23 mouse cellular contexts compared by ENCODE assay signal in the genomic region with DNA sequence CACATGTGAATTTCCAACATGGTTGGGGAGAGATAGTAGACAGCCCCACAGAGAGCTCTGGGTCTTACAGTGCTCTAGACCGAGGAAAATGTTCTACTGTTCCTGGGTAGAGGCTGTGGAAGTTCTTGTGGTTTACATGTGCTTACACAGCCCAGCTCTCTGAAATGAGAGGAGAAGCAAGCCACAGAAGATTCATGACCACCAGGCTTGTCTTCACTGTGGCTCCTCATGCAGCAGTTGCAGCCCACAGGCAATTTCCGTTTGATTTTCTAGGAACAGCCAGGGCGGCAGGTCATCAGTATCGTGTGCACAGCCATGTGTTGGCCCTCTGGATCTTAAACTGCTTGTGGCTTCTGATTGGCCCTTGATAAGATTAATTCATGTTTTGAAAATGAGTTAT.
"Had no signal": no experiment of that assay in that cellular context is flagged by ENCODE, and none has a peak within 500 bp of the region (broad histone marks: within the 10 kb centered on the region; RNA-seq: fewer than 3 reads in every experiment).

No protein-coding gene starts in this region.

- H3K9me3 ChIP-seq: lung, embryonic 15.5 days; midbrain, embryonic 10.5 days; midbrain, embryonic 12.5 days; neural tube, embryonic 13.5 days; neural tube, embryonic 15.5 days; stomach, embryonic 15.5 days had no signal

- H3K27ac ChIP-seq: lung, embryonic 15.5 days; macrophage; midbrain, embryonic 10.5 days; midbrain, embryonic 12.5 days; neural tube, embryonic 13.5 days; neural tube, embryonic 15.5 days; stomach, embryonic 15.5 days; stomach, postnatal 0 days had no signal

- H3K9ac ChIP-seq: liver, postnatal 0 days; lung, embryonic 15.5 days; midbrain, embryonic 12.5 days; neural tube, embryonic 13.5 days; neural tube, embryonic 15.5 days; stomach, embryonic 15.5 days had no signal

- DNase-seq: liver, postnatal 0 days; lung, adult 2 months; lung, postnatal 14 days; lung, postnatal 36 days; midbrain, embryonic 14.5 days; retina, postnatal 1 day; right cerebral cortex, adult 18-20 months; right cerebral cortex, postnatal 25 days; right cerebral cortex, postnatal 4 days; spleen, adult 18-20 months; thymus, adult 2 months; thymus, postnatal 25 days had no signal

- H3K4me3 ChIP-seq: lung, embryonic 15.5 days; midbrain, embryonic 10.5 days; midbrain, embryonic 12.5 days; myocyte; neural tube, embryonic 13.5 days; neural tube, embryonic 15.5 days; stomach, embryonic 15.5 days had no signal

- H3K36me3 ChIP-seq: lung, embryonic 15.5 days; neural tube, embryonic 15.5 days had no signal

- ATAC-seq: liver, postnatal 0 days; lung, postnatal 0 days; midbrain, embryonic 16.5 days had no signal

- H3K4me2 ChIP-seq: lung, embryonic 15.5 days; midbrain, embryonic 12.5 days; neural tube, embryonic 13.5 days; neural tube, embryonic 15.5 days; stomach, embryonic 15.5 days had no signal

- H3K27me3 ChIP-seq: lung, embryonic 15.5 days; midbrain, embryonic 12.5 days; neural tube, embryonic 13.5 days; neural tube, embryonic 15.5 days; stomach, embryonic 15.5 days had no signal

- H3K4me1 ChIP-seq: midbrain, embryonic 10.5 days; midbrain, embryonic 12.5 days; stomach, embryonic 15.5 days had no signal
